Mouse (Mus musculus) brain, embryonic 14.5 days (tissue): Measurements from ENCODE around the gene Srrm4. TPM values are rescaled to one million over a fixed set of nuclear protein-coding genes. Genes with fewer than 3 reads are reported as not detected.
A peak's percentile ranks its signal among the peaks of the same experiment; 100 is the strongest.
"Not testable (repeated sequence)": the region's sequence is repeated elsewhere in the genome, so short reads cannot be mapped to it uniquely, and the experiment has no call there.

Source experiments
- DNase-seq: peaks from one replicate; pipeline ENCODE4 v3.0.0-alpha.2; 2011; ENCODE audit warnings: low read depth
- CTCF ChIP-seq: fragments of 200-500 bp; IDR thresholded peaks from 2 replicates; pipeline ENCODE4 v1.5.1; 2012; ENCODE audit warnings: inconsistent platforms, mild to moderate bottlenecking, moderate library complexity, borderline replicate concordance; ENCODE audit not compliant: insufficient read depth, insufficient read length; ENCODE audit errors: extremely low read depth
- POLR2A ChIP-seq: fragments of 200-500 bp; IDR thresholded peaks from 2 replicates; pipeline ENCODE4 v1.6.1; 2012; ENCODE audit warnings: mild to moderate bottlenecking, inconsistent platforms, borderline replicate concordance; ENCODE audit not compliant: poor library complexity, insufficient read depth, insufficient read length, severe bottlenecking; ENCODE audit errors: extremely low read depth
- polyA plus RNA-seq: library from polyadenylated mRNA; depleted of rRNA; stranded (reverse); fragments of >200 nt; gene quantifications from 2 replicates; pipeline ENCODE4 v1.2.3, GENCODE M21; 2012

Srrm4 gene
- polyA plus RNA-seq, 1 experiment: 42.0 TPM

- TF ChIP-seq CTCF (peak; percentile 37; the same call in 1 of the 2 replicates), POLR2A (no peak)
- no peak for DNase-seq
Observed at GRCm38 (mm10) chr5:116444517-116444916, 147.1 kb downstream of the Srrm4 start.

GRCm38 (mm10) chr5:116443459-116443940 is 148.1 kb downstream of the Srrm4 start:
- DNase-seq: peak; percentile 80
- TF ChIP-seq CTCF (no peak), POLR2A (no peak)

GRCm38 (mm10) chr5:116442697-116443458 is 148.7 kb downstream of the Srrm4 start:
- no peak for DNase-seq
- TF ChIP-seq CTCF: no peak
- TF ChIP-seq POLR2A: no peak

GRCm38 (mm10) chr5:116440251-116440650 is 151.4 kb downstream of the Srrm4 start:
- no peak for DNase-seq
- TF ChIP-seq POLR2A (no peak), CTCF (no peak)

- no peak for DNase-seq
Observed at GRCm38 (mm10) chr5:116438328-116438727, 153.3 kb downstream of the Srrm4 start.

GRCm38 (mm10) chr5:116436117-116436516 is 155.5 kb downstream of the Srrm4 start:
- DNase-seq: no peak
- TF ChIP-seq POLR2A (no peak), CTCF (no peak)

More at GRCm38 (mm10) chr5:116438328-116438727, 153.3 kb downstream of the Srrm4 start:
- TF ChIP-seq POLR2A: no peak
- no peak for TF ChIP-seq CTCF

GRCm38 (mm10) chr5:116434976-116435850 is 156.4 kb downstream of the Srrm4 start:
- DNase-seq: peak; percentile 76
- no peak for TF ChIP-seq POLR2A
- TF ChIP-seq CTCF: peak; percentile 1; the same call in 1 of the 2 replicates

- DNase-seq: no peak
- TF ChIP-seq CTCF (no peak), POLR2A (no peak)
Observed at GRCm38 (mm10) chr5:116432871-116433270, 158.7 kb downstream of the Srrm4 start.

- TF ChIP-seq CTCF: no peak
- no peak for TF ChIP-seq POLR2A
- DNase-seq: no peak
Observed at GRCm38 (mm10) chr5:116426701-116427100, 164.9 kb downstream of the Srrm4 start.

- not testable (repeated sequence) for DNase-seq
Observed at GRCm38 (mm10) chr5:116425709-116426108, 165.9 kb downstream of the Srrm4 start.

- TF ChIP-seq CTCF (no peak), POLR2A (no peak)
- peak; percentile 83 for DNase-seq
Observed at GRCm38 (mm10) chr5:116425273-116425672, 166.3 kb downstream of the Srrm4 start.
